Mouse (Mus musculus) heart, postnatal 4 days (tissue): Measurements from ENCODE around the gene Vmn1r82. TPM values are rescaled to one million over a fixed set of nuclear protein-coding genes. Genes with fewer than 3 reads are reported as not detected.

Experiments used
- DNase-seq: peaks from one replicate; pipeline ENCODE4 v3.0.0; 2021
- total RNA-seq, 2 experiments: library from RNA; stranded (reverse); gene quantifications; 2 replicates each; pipeline ENCODE4 v1.2.3; 2021

Vmn1r82 gene
- total RNA-seq = not detected

GRCm38 (mm10) chr7:12300130-12300529 lies at the start of gene Vmn1r82:
TSS of gene Vmn1r82 (plus strand) at chr7:12300430.
- no peak for DNase-seq

GRCm38 (mm10) chr7:12268169-12268568 lies 32.1 kb upstream of the Vmn1r82 start, which contains the start of gene Vmn1r81:
TSS of gene Vmn1r81 (minus strand) at chr7:12268269.
- DNase-seq = no peak

- no peak for DNase-seq
Measured at GRCm38 (mm10) chr7:12329381-12329780, 29.2 kb downstream of the Vmn1r82 start, which contains the start of gene Vmn1r83. TSS of gene Vmn1r83 (minus strand) at chr7:12329481.

Other genes with a start within 250 kb of the Vmn1r82 start
- gene Vmn1r78, start 150.2 kb upstream of the Vmn1r82 start, total RNA-seq = not detected
- gene Vmn1r79, start 129.2 kb upstream of the Vmn1r82 start, total RNA-seq = not detected
- not detected for gene Vmn1r80, start 111.1 kb upstream of the Vmn1r82 start, total RNA-seq
- not detected for gene Vmn1r81, start 32.2 kb upstream of the Vmn1r82 start, total RNA-seq
- gene Vmn1r83, start 29.1 kb downstream of the Vmn1r82 start, total RNA-seq = not detected
- gene Vmn1r84, start 68.8 kb downstream of the Vmn1r82 start, total RNA-seq = not detected
- 1 to 10 TPM; 2.6 to 2.7 TPM for gene Zfp551, start 122.3 kb downstream of the Vmn1r82 start, total RNA-seq
- 10 to 100 TPM; 13.7 to 16.0 TPM for gene Zfp606, start 177.9 kb downstream of the Vmn1r82 start, total RNA-seq
- not detected for gene 2900092C05Rik, start 212.1 kb downstream of the Vmn1r82 start, total RNA-seq